Mouse (Mus musculus) thymus, postnatal 10 days (tissue): ENCODE results near the gene Ldlrad1.
A peak's percentile ranks its signal among the peaks of the same experiment; 100 is the strongest.

ENCODE experiments used
- DNase-seq, 2 experiments: peaks; one replicate each; pipeline ENCODE4 v3.0.0; 2021; ENCODE audit warnings: low spot score in 2 of 2

The Ldlrad1 gene

GRCm38 (mm10) chr4:107208880-107209279, at the start of gene Ldlrad1:
Gene Ldlrad1 (plus strand): TSS chr4:107209180.
- no peak for DNase-seq

GRCm38 (mm10) chr4:107160181-107160580, 48.8 kb upstream of the Ldlrad1 start:
- DNase-seq = no peak

- DNase-seq = no peak
These were observed 45.6 kb upstream of the Ldlrad1 start for GRCm38 (mm10) chr4:107163341-107163740.

- DNase-seq = peak; percentile 39 to 79
These were observed 45.0 kb upstream of the Ldlrad1 start for GRCm38 (mm10) chr4:107163756-107164587.

GRCm38 (mm10) chr4:107166700-107167099, 42.3 kb upstream of the Ldlrad1 start:
- no peak for DNase-seq

GRCm38 (mm10) chr4:107167798-107168197, 41.2 kb upstream of the Ldlrad1 start:
- DNase-seq = no peak

- DNase-seq = no peak
These were observed 31.5 kb upstream of the Ldlrad1 start for GRCm38 (mm10) chr4:107177506-107177905.

GRCm38 (mm10) chr4:107178182-107178829, 30.7 kb upstream of the Ldlrad1 start, which contains the start of gene Tmem59:
Gene Tmem59 (plus strand): TSS chr4:107178399.
- peak; percentile 90 to 93 for DNase-seq

GRCm38 (mm10) chr4:107178830-107179490, 30.0 kb upstream of the Ldlrad1 start, which contains the start of gene Tceanc2:
Gene Tceanc2 (minus strand): TSS chr4:107179116.
- DNase-seq = peak; percentile 63 to 69

- DNase-seq = no peak
These were observed 29.4 kb upstream of the Ldlrad1 start for GRCm38 (mm10) chr4:107179561-107179960.

- no peak for DNase-seq
These were observed 28.2 kb upstream of the Ldlrad1 start for GRCm38 (mm10) chr4:107180746-107181145.

GRCm38 (mm10) chr4:107181866-107182265, 27.1 kb upstream of the Ldlrad1 start:
- no peak for DNase-seq

- DNase-seq = no peak
These were observed 26.2 kb upstream of the Ldlrad1 start for GRCm38 (mm10) chr4:107182796-107183195.

- DNase-seq = no peak
These were observed 25.8 kb upstream of the Ldlrad1 start for GRCm38 (mm10) chr4:107183203-107183602.

GRCm38 (mm10) chr4:107185703-107186102, 23.3 kb upstream of the Ldlrad1 start:
- DNase-seq = no peak

- no peak for DNase-seq
These were observed 15.1 kb upstream of the Ldlrad1 start for GRCm38 (mm10) chr4:107193841-107194240.

- DNase-seq = no peak
These were observed 12.5 kb upstream of the Ldlrad1 start for GRCm38 (mm10) chr4:107196454-107196853.

GRCm38 (mm10) chr4:107198072-107198471, 10.9 kb upstream of the Ldlrad1 start:
- DNase-seq = no peak

GRCm38 (mm10) chr4:107201779-107202178, 7.2 kb upstream of the Ldlrad1 start:
- peak in 1 of 2 experiments; percentile 20 for DNase-seq

- no peak for DNase-seq
These were observed 6.0 kb upstream of the Ldlrad1 start for GRCm38 (mm10) chr4:107203001-107203400.

GRCm38 (mm10) chr4:107207016-107207415, 2.0 kb upstream of the Ldlrad1 start:
- no peak for DNase-seq

GRCm38 (mm10) chr4:107210483-107211097, 1.6 kb downstream of the Ldlrad1 start:
- DNase-seq = no peak
